Mouse (Mus musculus): ENCODE measurements at regions not wholly inside any gene's neighbourhood (a gene's known extent, or its start where the extent isn't known, plus 50 kb on each side); places are given as distances from the start of the nearest gene placed in this dataset.

DNA sequence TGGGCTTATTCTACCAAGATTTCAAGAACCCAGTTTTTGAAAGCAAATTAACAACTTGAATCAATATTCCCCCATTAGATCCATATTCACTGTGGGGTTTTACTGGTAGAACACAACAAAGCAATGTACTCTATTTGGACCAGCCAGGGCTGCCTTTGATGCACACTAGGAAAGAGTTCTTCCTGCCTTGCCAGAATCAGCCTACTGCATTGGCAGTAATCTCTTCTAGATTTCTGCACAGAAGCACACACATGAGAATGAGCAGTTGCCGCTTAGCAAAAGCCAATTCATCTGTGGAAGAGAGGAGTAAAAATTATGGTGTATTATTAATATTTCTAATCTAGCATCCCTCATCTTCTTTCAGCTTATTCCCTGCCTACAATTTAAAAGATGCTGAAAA, 692.4 kb downstream of the 5730522E02Rik start:
- no peak for TF ChIP-seq CTCF (IDR thresholded peaks at IDR 0.05; ENCODE audit: extremely low read depth, insufficient read length, insufficient replicate concordance, low read depth, low read length)
- no peak for TF ChIP-seq POLR2A (IDR thresholded peaks at IDR 0.05; ENCODE audit: low read depth, low read length)

Measured in small intestine, adult 2 months (tissue).